Mouse (Mus musculus) CH12F3 (cell line): ENCODE results near the gene Gm32802.
"Not testable (repeated sequence)": the region's sequence is repeated elsewhere in the genome, so short reads cannot be mapped to it uniquely, and the experiment has no call there.

Experiments used
- in situ Hi-C: fragments of 300-500 bp; cut with MboI; formaldehyde crosslinking; loops from 2 replicates; pipeline ENCODE4 v1.14.3; 2020; ENCODE audit warnings: low sequenced_read_pairs

Gm32802 gene

DNA sequence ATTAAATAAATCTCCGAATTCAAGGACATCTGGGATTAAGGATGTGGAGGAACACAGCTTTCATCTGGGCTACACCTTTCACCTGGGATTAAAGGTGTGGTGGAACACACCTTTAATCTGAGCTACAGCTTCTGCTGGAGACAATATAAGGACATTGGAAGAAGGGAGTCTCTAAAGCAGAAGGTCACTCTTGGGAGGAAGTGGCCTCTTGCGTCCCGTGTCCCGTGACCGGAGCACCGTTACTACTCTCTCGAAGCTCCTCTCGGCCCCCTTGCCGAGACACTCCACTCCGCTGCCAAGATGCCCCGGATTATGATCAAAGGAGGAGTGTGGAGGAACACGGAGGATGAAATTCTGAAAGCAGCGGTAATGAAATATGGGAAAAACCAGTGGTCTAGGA lies at the start of gene Gm32802:
TSS of gene Gm32802 (plus strand) at position 301 of the 400 bp plus-strand sequence.
- in situ Hi-C loops, result not testable (repeated sequence)

DNA sequence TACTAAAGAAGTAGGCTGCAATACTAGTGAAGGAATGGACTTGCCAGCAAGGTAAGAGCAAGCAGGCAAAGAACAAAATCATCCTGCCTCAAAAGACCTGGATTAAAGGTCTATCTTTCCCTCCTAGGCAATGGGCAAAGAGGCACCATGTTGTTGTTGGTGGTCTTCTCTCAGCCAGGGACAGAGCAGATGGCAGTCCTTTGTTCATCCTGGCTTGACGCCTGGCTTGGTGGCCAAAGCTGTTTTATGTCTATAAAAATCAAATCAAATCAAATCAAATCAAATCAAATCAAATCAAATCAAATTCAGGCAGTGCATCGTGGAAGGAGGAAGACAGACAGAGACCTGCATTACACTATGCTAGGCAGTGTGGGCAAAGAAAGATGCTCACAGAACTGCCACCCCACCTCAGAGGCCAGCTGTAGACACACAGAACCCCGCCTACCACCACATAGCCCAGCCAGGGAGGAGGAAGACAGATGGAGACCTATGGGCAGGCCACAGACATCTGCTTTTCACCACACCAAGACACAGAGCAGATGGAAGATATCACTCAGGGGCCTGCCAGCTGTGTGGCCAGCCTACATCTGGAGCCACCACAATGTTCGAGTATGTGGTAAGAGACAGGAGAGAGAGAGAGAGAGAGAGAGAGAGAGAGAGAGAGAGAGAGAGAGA lies 42.6 kb upstream of the Gm32802 start:
- in situ Hi-C loops, result not testable (repeated sequence)

DNA sequence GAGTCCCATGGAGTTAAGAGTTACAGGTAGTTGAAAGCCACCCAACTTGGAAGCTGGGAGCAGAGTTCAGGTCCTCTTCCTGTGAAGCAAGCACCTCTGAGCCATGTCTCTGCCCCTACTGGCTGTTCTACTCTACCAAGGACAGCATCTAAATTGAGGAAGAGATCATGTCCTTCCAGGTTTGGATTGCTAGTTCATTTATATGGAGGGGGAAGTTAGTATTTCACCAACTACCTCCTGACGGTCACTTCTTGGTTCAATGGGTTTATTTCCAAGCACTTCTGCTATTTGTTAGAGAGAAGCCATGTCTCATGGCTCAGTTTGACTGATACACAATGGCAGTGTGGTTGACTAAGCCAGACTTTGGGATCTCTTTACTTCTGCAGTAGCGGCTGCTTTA lies 30.9 kb upstream of the Gm32802 start:
- in situ Hi-C loops, result not testable (repeated sequence)

DNA sequence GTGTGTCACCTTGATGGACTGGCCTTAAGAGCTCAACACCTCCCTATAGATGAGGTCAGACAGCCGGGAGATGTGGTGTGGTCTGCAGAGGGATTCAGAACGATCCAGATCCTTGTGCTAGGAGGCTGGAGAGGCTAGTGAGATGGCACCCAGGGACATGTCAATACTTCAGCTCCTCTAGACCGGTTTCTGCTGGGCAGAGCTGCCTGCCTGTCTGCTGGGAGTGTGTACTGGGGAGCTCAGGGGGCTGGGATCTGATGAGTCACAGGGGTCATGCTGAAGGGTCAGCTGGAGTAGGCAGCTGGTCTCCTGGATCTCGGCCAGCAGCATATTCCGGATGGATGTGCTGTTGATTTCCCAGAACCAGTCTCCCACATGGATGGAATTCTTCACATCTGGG lies 25.9 kb upstream of the Gm32802 start:
- in situ Hi-C loops, result not testable (repeated sequence)

DNA sequence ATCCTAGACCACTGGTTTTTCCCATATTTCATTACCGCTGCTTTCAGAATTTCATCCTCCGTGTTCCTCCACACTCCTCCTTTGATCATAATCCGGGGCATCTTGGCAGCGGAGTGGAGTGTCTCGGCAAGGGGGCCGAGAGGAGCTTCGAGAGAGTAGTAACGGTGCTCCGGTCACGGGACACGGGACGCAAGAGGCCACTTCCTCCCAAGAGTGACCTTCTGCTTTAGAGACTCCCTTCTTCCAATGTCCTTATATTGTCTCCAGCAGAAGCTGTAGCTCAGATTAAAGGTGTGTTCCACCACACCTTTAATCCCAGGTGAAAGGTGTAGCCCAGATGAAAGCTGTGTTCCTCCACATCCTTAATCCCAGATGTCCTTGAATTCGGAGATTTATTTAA lies 17.8 kb upstream of the Gm32802 start, which contains the start of gene Gm32717:
TSS of gene Gm32717 (minus strand) at position 101 of the 400 bp plus-strand sequence.
- in situ Hi-C loops, result not testable (repeated sequence)

DNA sequence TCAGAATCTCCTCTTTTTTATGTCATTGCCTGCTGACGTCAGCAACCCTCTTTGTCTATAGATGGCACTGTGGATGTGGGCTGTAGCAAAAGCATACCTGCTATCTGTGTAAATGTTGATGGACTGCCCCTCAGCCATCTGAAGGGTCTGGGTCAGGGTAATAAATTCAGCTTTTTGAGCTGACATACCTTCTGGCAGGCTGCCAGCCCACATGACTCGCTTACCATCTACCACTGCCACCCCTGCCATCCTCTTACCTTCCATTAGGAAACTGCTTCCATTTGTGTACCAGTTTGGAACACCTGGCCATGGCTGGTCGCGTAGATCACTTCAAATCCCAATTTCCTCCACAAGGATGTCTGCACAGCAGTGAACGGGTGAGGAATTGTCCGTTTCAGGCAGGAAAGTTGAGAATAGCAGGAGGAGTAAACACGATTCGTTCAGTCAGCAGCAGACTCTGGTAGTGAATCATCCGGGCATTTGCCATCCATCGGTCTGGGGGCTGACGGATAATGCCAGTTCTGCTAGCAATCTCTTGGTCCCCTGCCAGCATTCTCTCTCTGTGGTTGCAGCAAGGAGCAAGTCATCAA lies 9.4 kb upstream of the Gm32802 start:
- in situ Hi-C loops, result not testable (repeated sequence)

DNA sequence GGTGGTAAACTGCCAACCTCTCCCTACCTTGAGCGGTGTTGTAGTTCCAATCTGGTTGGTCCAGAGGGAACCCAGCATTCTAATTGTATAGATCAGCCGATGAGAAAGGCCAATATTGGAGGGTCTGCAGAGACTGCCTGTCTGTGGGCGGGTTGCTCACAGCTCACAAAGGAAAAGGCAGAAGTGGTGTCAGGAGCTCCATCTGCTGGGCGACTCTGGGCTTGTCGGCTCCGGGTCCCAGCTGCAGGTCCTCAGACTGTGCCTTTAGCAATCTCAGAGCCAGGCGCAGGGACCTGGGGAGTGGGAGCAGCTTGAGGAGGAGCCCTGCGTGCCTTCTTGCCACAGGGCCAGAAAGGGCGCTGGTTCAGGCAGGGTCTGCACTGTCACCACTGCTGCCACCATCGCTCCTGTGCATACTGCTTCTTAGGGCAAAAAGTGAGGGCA lies 7.6 kb upstream of the Gm32802 start:
- in situ Hi-C loops, result no loop called here

DNA sequence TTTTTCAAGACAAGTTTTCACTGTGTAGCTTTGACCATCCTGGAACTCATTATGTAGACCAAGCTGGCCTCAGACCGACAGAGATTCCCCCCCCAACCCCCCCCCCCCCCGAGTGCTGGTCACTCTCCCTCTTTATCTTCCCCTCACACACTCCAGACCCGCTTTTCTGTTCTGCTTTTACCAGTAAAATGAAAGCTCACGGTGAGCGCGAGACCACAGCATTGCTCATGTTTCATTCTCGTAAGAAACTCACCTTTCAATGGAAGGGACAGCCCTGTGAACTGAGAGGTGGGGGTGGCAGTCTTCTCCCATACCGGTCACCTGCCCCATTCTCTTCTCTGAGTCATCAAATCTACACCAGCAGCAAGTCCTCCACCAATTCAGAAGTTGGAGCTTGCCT lies 10.3 kb downstream of the Gm32802 start:
- in situ Hi-C loops, result not testable (repeated sequence)

DNA sequence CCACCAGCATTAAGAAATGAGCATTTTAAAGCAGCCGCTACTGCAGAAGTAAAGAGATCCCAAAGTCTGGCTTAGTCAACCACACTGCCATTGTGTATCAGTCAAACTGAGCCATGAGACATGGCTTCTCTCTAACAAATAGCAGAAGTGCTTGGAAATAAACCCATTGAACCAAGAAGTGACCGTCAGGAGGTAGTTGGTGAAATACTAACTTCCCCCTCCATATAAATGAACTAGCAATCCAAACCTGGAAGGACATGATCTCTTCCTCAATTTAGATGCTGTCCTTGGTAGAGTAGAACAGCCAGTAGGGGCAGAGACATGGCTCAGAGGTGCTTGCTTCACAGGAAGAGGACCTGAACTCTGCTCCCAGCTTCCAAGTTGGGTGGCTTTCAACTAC lies 12.9 kb downstream of the Gm32802 start:
- in situ Hi-C loops, result not testable (repeated sequence)

DNA sequence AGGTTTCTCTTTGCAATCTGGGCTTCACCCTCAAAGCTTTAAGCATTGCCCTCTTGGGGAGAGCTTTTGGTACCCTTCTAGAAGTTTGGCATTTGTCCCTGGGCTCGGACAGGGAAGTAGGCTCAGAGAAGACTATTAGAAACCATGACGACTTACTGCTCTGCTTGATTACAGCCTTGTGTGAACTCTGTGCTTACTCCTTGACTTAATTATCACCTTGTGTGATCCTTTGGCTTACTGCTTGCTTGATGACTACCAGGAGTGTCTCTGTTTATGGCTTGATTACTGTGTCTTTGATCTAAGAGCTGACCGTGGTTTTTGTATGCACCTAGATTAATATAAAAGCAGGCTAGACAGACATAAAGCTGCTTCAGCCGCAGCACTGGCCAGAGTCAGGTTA lies 19.6 kb downstream of the Gm32802 start:
- in situ Hi-C loops, result loop anchor here (25.0 kb wide), 1 partner anchor 116 kb away; no protein-coding TSS in a partner anchor

DNA sequence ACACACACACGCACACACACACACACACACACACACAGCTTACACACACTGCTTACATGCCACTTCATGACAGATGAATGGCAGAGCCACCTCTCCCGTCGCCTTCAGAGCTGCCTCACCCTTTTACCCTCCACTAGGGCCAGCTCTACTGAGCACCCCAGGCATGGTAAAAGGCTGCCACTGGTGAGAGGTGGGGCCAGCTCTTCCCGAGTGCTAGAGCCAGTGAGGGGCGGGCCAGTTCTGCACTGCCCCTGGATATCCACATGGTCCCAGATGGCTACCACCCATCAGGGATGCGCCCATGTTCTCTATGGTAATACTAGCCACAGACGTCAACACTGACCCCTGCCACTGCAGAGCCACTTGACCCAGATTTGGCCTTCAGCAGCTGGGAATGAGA lies 24.1 kb downstream of the Gm32802 start:
- in situ Hi-C loops, result loop anchor here (25.0 kb wide), 1 partner anchor 120 kb away; no protein-coding TSS in a partner anchor

DNA sequence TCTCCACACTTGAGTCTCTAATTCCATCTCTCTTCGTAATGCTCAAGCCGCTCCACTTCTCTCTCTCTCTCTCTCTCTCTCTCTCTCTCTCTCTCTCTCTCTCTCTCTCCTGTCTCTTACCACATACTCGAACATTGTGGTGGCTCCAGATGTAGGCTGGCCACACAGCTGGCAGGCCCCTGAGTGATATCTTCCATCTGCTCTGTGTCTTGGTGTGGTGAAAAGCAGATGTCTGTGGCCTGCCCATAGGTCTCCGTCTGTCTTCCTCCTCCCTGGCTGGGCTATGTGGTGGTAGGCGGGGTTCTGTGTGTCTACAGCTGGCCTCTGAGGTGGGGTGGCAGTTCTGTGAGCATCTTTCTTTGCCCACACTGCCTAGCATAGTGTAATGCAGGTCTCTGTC lies 24.5 kb downstream of the Gm32802 start:
- in situ Hi-C loops, result loop anchor here (25.0 kb wide), 1 partner anchor 121 kb away; no protein-coding TSS in a partner anchor

DNA sequence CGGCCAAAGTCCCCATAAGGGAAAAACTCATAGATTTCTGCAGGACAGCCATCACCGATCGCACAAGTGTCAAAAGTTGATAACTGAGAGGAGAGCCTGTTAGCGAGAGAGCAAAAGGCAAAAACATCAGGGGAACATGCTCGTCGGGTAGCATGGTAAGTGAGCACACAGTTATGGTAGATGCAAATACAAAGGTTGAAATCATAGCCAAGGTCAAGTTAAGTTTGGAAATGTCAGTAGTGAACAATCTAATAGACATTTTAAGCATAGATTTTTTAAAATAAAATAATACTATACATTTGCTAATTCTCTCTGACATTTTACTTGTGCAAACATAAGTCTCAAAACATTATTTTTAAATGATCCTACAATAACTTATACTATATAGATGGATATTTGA lies 36.5 kb downstream of the Gm32802 start, which contains the start of gene Iltifb:
TSS of gene Iltifb (minus strand) at position 101 of the 400 bp plus-strand sequence.
- in situ Hi-C loops, result loop anchor here (25.0 kb wide), 1 partner anchor 133 kb away; no protein-coding TSS in a partner anchor

DNA sequence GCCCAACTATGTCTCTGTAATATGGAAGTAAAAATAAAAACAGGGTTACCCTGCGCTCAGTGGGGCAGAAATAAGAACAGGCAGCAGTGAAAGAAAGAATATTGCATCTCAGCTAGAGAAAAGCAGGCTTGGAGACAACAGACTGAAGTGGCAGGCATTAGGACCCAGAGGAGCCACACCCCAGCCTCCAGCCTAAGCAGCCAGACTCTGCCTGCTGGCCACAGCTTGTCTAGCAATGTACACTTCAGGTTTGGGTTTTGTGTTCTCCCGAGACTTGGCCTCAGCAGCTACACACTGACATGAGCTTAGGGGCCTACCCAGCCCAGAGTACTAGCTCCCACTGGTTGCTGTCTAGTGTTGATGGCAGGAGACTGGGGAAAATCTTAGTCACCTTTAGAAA lies 43.6 kb downstream of the Gm32802 start:
- in situ Hi-C loops, result not testable (repeated sequence)
